ENCODE assay signal across 8 mouse cellular contexts in genomic region chr7:141429310-141429709, GRCm38 (mm10). TPM values are rescaled to one million over a fixed set of nuclear protein-coding genes. Genes with fewer than 3 reads are reported as not detected.
DNase-seq lines count a peak whose midpoint lies in the region; ATAC-seq and TF ChIP-seq lines count a peak whose summit lies in the region.

Gene Cend1 (minus strand): TSS chr7:141429491.

- H3K27ac ChIP-seq in MEL (ENCODE audit: control insufficient read depth, low read depth, low read length): no peak within 1 kb of the TSS
- peak within 1 kb of the TSS; percentile 60; the same call in 1 of the 2 replicates for H3K27ac ChIP-seq in forebrain, embryonic 16.5 days (ENCODE audit: low read length)
- no peak within 1 kb of the TSS for H3K27ac ChIP-seq in intestine, embryonic 14.5 days (ENCODE audit: low read depth)
- H3K27ac ChIP-seq in midbrain, embryonic 12.5 days (replicated peaks): peak within 1 kb of the TSS; percentile 60

- no peak for DNase-seq in MEL (ENCODE audit: low read depth, low spot score)
- DNase-seq in cerebellum, adult 11 months: peak; percentile 89
- peak; percentile 63 for DNase-seq in intestine, embryonic 14.5 days (ENCODE audit: low spot score)
- DNase-seq in left cerebral cortex, postnatal 14 days (ENCODE audit: low spot score in 2 of 2): peak; percentile 89 to 90
- no peak for DNase-seq in spleen, postnatal 36 days (ENCODE audit: low spot score in 2 of 2)
- no peak for DNase-seq in thymus, adult 18-20 months

- TF ChIP-seq EP300 in MEL (IDR thresholded peaks at IDR 0.05; ENCODE audit: low read depth in 1 of 2, low read length in 2 of 2): no peak

- H3K79me2 ChIP-seq in MEL (ENCODE audit: control insufficient read depth, insufficient read depth, low read length, poor library complexity): 0 out of 2 replicates have a peak, but pooled peaks cover under 1% of the 10 kb centered on the region

- no peak for TF ChIP-seq CTCF in MEL (IDR thresholded peaks at IDR 0.05 in 2 of 3, conservative IDR thresholded peaks at IDR 0.05 in 1 of 3; ENCODE audit: control insufficient read depth in 1 of 3, insufficient read depth in 1 of 3, low read depth in 2 of 3, low read length in 3 of 3, poor library complexity in 1 of 3, severe bottlenecking in 1 of 3)

- peaks cover 0 to 6% of the 10 kb centered on the region in 2 experiments; a peak in 1 of 4 replicates for H3K4me1 ChIP-seq in MEL (ENCODE audit: control insufficient read depth in 1 of 2, insufficient read depth in 2 of 2, low read length in 2 of 2)
- peaks cover 29% of the 10 kb centered on the region for H3K4me1 ChIP-seq in forebrain, embryonic 16.5 days (replicated peaks; ENCODE audit: control insufficient read depth, insufficient read depth, low read length)
- peaks cover 7% of the 10 kb centered on the region for H3K4me1 ChIP-seq in intestine, embryonic 14.5 days (replicated peaks; ENCODE audit: control insufficient read depth, insufficient read depth, low read length)
- peaks cover 39% of the 10 kb centered on the region for H3K4me1 ChIP-seq in midbrain, embryonic 12.5 days

- H3K4me2 ChIP-seq in forebrain, embryonic 16.5 days (ENCODE audit: low read length): peak within 1 kb of the TSS; percentile 84
- H3K4me2 ChIP-seq in intestine, embryonic 14.5 days (ENCODE audit: low read length): peak within 1 kb of the TSS; percentile 29
- peak within 1 kb of the TSS; percentile 69 for H3K4me2 ChIP-seq in midbrain, embryonic 12.5 days (replicated peaks)

- no peak for TF ChIP-seq POLR2A in MEL (IDR thresholded peaks at IDR 0.05; ENCODE audit: control insufficient read depth in 1 of 2, insufficient read depth in 1 of 2, low read depth in 1 of 2, low read length in 2 of 2, poor library complexity in 1 of 2)

- H3K27me3 ChIP-seq in MEL (ENCODE audit: control insufficient read depth in 1 of 2, insufficient read depth in 2 of 2, low read length in 2 of 2): no peaks in the 10 kb centered on the region
- no peaks in the 10 kb centered on the region for H3K27me3 ChIP-seq in forebrain, embryonic 16.5 days (replicated peaks; ENCODE audit: control insufficient read depth, insufficient read depth, low read length)
- H3K27me3 ChIP-seq in intestine, embryonic 14.5 days (replicated peaks; ENCODE audit: control insufficient read depth, insufficient read depth, low read length): no peaks in the 10 kb centered on the region
- H3K27me3 ChIP-seq in midbrain, embryonic 12.5 days: peaks cover 19% of the 10 kb centered on the region; the same call in 1 of the 2 replicates

- H3K4me3 ChIP-seq in MEL (ENCODE audit: control insufficient read depth in 1 of 2, insufficient read depth in 1 of 2, low read depth in 2 of 2, low read length in 2 of 2): no peak within 1 kb of the TSS
- peak within 1 kb of the TSS; percentile 58 for H3K4me3 ChIP-seq in forebrain, embryonic 16.5 days (replicated peaks; ENCODE audit: low read length)
- 0 out of 2 replicates have a peak within 1 kb of the TSS, but pooled peaks have one; percentile 4 for H3K4me3 ChIP-seq in intestine, embryonic 14.5 days (ENCODE audit: low read depth, low read length)
- H3K4me3 ChIP-seq in midbrain, embryonic 12.5 days: peak within 1 kb of the TSS; percentile 44

- 2% methylated on average over 19 of the region's 19 CpGs for WGBS in forebrain, embryonic 16.5 days
- WGBS in intestine, embryonic 14.5 days: 5% methylated on average over 19 of the region's 19 CpGs
- WGBS in midbrain, embryonic 12.5 days: 3% methylated on average over 19 of the region's 19 CpGs

- no peaks in the 10 kb centered on the region for H3K9me3 ChIP-seq in MEL (replicated peaks; ENCODE audit: insufficient read depth, low read length)
- H3K9me3 ChIP-seq in forebrain, embryonic 16.5 days (ENCODE audit: control insufficient read depth, low read length): no peaks in the 10 kb centered on the region
- no peaks in the 10 kb centered on the region for H3K9me3 ChIP-seq in intestine, embryonic 14.5 days (ENCODE audit: control insufficient read depth, low read length)
- no peaks in the 10 kb centered on the region for H3K9me3 ChIP-seq in midbrain, embryonic 12.5 days

- no peak for TF ChIP-seq RAD21 in MEL (IDR thresholded peaks at IDR 0.05; ENCODE audit: low read depth, low read length)

- H3K36me3 ChIP-seq in MEL (ENCODE audit: control insufficient read depth in 1 of 2, insufficient read depth in 2 of 2, low read length in 2 of 2): peaks cover 0 to 4% of the 10 kb centered on the region in 2 experiments; a peak in 2 of 4 replicates
- peaks cover 11% of the 10 kb centered on the region for H3K36me3 ChIP-seq in forebrain, embryonic 16.5 days (ENCODE audit: control insufficient read depth, insufficient read depth)
- peaks cover 37% of the 10 kb centered on the region for H3K36me3 ChIP-seq in intestine, embryonic 14.5 days (ENCODE audit: control insufficient read depth, insufficient read depth, low read length)
- H3K36me3 ChIP-seq in midbrain, embryonic 12.5 days: peaks cover 34% of the 10 kb centered on the region

- intact Hi-C loops in left cerebral cortex, postnatal 14 days (cut with DNase I): no loop called here

- no peak within 1 kb of the TSS for H3K9ac ChIP-seq in MEL (ENCODE audit: control insufficient read depth, low read depth, low read length, poor library complexity, severe bottlenecking)
- H3K9ac ChIP-seq in forebrain, embryonic 16.5 days (replicated peaks; ENCODE audit: low read depth, low read length): peak within 1 kb of the TSS; percentile 69
- no peak within 1 kb of the TSS for H3K9ac ChIP-seq in intestine, embryonic 14.5 days (ENCODE audit: low read length)
- H3K9ac ChIP-seq in midbrain, embryonic 12.5 days (replicated peaks): peak within 1 kb of the TSS; percentile 70

- ATAC-seq in forebrain, embryonic 16.5 days: peak; percentile 87
- peak; percentile 56; the same call in 1 of the 2 replicates for ATAC-seq in intestine, embryonic 14.5 days (replicated peaks; ENCODE audit: low FRiP score, low TSS enrichment, low read depth)
- peak; percentile 84 for ATAC-seq in midbrain, embryonic 12.5 days (ENCODE audit: low FRiP score, low read depth)

TF ChIP-seq in MEL, 35 proteins besides CTCF, POLR2A, EP300 and RAD21:
- TF ChIP-seq USF1 (IDR thresholded peaks at IDR 0.05; ENCODE audit: low read depth, low read length): no peak
- TF ChIP-seq POLR2AphosphoS2 (IDR thresholded peaks at IDR 0.05; ENCODE audit: low read length): peak; percentile 4; the same call in 1 of the 2 replicates
- TF ChIP-seq GABPA (IDR thresholded peaks at IDR 0.05; ENCODE audit: low read depth, low read length): no peak
- TF ChIP-seq ELF1 (IDR thresholded peaks at IDR 0.05; ENCODE audit: low read depth, low read length): no peak
- TF ChIP-seq KAT2A (conservative IDR thresholded peaks at IDR 0.05; ENCODE audit: low read depth, low read length): no peak

RNA-seq across cellular contexts. Expression of gene Cend1, which starts in this region (rescaled TPM):
- total RNA-seq in MEL (2012; rRNA removed): not detected in 2 replicates
- not detected for polyA plus RNA-seq in MEL (2012; ENCODE audit: insufficient read depth in 1 of 2, insufficient read length in 2 of 2, low read depth in 1 of 2, low replicate concordance in 2 of 2, missing spikeins in 1 of 2)
- polyA plus RNA-seq in forebrain, embryonic 16.5 days (2015; fragmentation: Nextera tagmentation; extraction: Ambion mirVana): 52.4 and 70.3 TPM in 2 replicates
- 1.5 and 1.8 TPM in 2 replicates for polyA plus RNA-seq in intestine, embryonic 14.5 days (2014; fragmentation: Nextera tagmentation; extraction: Ambion mirVana)
- total RNA-seq in left cerebral cortex, postnatal 14 days (2021): 100 to 1,000 TPM; 338 to 362 TPM
- 19.3 and 22.7 TPM in 2 replicates for polyA plus RNA-seq in midbrain, embryonic 12.5 days (2016; fragmentation: Nextera tagmentation; extraction: Ambion mirVana)

Comparison
In these comparisons a context has a peak if more than half of its experiments do, and no peak if none do; other contexts are left out.
1. RNA of gene Cend1 (total RNA-seq): 338 to 362 TPM in left cerebral cortex, postnatal 14 days; not detected in MEL; every median in the first group is over 100 times any median in the second.
2. DNase-seq: peak in cerebellum, adult 11 months (single experiment), intestine, embryonic 14.5 days (single experiment) and left cerebral cortex, postnatal 14 days (2 of 2); none in MEL (single experiment), spleen, postnatal 36 days (0 of 2) and thymus, adult 18-20 months (0 of 2).
3. H3K27ac ChIP-seq: peak in forebrain, embryonic 16.5 days (single experiment) and midbrain, embryonic 12.5 days (single experiment); none in MEL (single experiment) and intestine, embryonic 14.5 days (single experiment).
4. H3K4me3 ChIP-seq: peak in forebrain, embryonic 16.5 days (single experiment), intestine, embryonic 14.5 days (single experiment) and midbrain, embryonic 12.5 days (single experiment); none in MEL (0 of 2).
5. H3K9ac ChIP-seq: peak in forebrain, embryonic 16.5 days (single experiment) and midbrain, embryonic 12.5 days (single experiment); none in MEL (single experiment) and intestine, embryonic 14.5 days (single experiment).
6. H3K4me2 ChIP-seq: peak in every context shown above with its lines; median percentile 84 in forebrain, embryonic 16.5 days; 69 in midbrain, embryonic 12.5 days; 29 in intestine, embryonic 14.5 days.
7. Peak in every context shown above with its lines, with median percentiles within 50 percentile points of each other: ATAC-seq.